Mouse (Mus musculus): ENCODE results near the gene Hs2st1. TPM values are rescaled to one million over a fixed set of nuclear protein-coding genes. Genes with fewer than 3 reads are reported as not detected.
A peak's percentile ranks its signal among the peaks of the same experiment; 100 is the strongest.

Hs2st1 gene
- polyA plus RNA-seq, 1 experiment from 2014 or later, result 12.8 TPM

DNA sequence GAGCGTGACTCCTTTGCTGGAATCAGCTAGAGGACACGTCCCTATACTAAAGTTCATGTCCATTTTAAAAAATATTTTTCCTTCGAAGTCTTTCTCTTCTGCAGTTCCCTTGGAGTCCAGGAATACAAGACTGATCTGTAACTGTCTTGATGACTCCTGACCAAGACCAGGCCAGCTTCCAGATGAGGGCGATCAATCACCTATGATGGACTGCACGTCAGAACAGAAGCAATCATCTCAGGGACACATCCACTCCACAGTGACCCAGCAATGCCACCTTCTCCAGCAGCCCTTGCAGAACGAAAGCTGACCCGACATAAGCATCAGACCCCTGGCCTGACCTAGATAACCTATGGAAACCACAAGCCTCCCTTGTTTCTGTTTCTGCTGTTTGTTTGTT, 54.7 kb downstream of the Hs2st1 start:
- H3K9me3 ChIP-seq, result no peaks in the 10 kb centered on the region
- H3K4me3 ChIP-seq (replicated peaks), result no peak overlapping the region
- ATAC-seq (ENCODE audit: insufficient read depth, low FRiP score, low read depth), result no peak
- H3K27me3 ChIP-seq (replicated peaks), result no peaks in the 10 kb centered on the region
- H3K9ac ChIP-seq, result no peak overlapping the region
- peaks cover 4% of the 10 kb centered on the region; the same call in 1 of the 2 replicates for H3K4me1 ChIP-seq
- H3K4me2 ChIP-seq, result no peak overlapping the region
- WGBS, result 72% methylated on average over 7 of the region's 7 CpGs
- H3K36me3 ChIP-seq, result no peaks in the 10 kb centered on the region
- no peak overlapping the region for H3K27ac ChIP-seq

DNA sequence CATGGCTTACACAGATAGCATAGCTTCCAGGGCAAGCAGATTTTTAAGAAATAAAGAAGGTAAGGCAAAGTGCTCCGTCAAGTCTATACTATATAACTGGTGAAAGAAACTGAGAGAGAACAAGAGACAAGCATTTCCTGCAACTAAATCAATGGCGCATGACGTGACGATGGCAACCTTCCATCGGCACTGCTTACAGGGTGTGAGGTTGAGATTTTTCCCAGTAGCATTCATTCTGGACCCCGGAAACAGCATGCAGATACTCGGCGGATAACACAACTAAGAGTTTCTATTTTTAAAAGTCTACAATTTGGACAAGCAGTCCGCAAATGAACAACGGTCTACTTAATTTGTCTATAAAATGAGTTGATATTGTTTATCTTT, 55.9 kb downstream of the Hs2st1 start:
- H3K4me1 ChIP-seq, result no peaks in the 10 kb centered on the region
- no peak overlapping the region for H3K9ac ChIP-seq
- no peaks in the 10 kb centered on the region for H3K27me3 ChIP-seq (replicated peaks)
- 85% methylated on average over 10 of the region's 10 CpGs for WGBS
- no peaks in the 10 kb centered on the region for H3K9me3 ChIP-seq
- no peak overlapping the region for H3K27ac ChIP-seq
- no peaks in the 10 kb centered on the region for H3K36me3 ChIP-seq
- ATAC-seq (ENCODE audit: insufficient read depth, low FRiP score, low read depth), result no peak
- H3K4me2 ChIP-seq, result no peak overlapping the region
- H3K4me3 ChIP-seq (replicated peaks), result no peak overlapping the region

- Histone ChIP-seq H3K9me3 (no peaks in the 10 kb centered on the region), H3K4me2 (no peak overlapping the region), H3K27me3 (replicated peaks) (no peaks in the 10 kb centered on the region), H3K4me3 (replicated peaks) (no peak overlapping the region), H3K9ac (no peak overlapping the region), H3K4me1 (no peaks in the 10 kb centered on the region), H3K27ac (no peak overlapping the region), H3K36me3 (no peaks in the 10 kb centered on the region)
- ATAC-seq (ENCODE audit: insufficient read depth, low FRiP score, low read depth), result no peak
- WGBS, result 79% methylated on average over 16 of the region's 16 CpGs
Measured at GRCm38 (mm10) chr3:144513169-144514121, 56.5 kb downstream of the Hs2st1 start.

DNA sequence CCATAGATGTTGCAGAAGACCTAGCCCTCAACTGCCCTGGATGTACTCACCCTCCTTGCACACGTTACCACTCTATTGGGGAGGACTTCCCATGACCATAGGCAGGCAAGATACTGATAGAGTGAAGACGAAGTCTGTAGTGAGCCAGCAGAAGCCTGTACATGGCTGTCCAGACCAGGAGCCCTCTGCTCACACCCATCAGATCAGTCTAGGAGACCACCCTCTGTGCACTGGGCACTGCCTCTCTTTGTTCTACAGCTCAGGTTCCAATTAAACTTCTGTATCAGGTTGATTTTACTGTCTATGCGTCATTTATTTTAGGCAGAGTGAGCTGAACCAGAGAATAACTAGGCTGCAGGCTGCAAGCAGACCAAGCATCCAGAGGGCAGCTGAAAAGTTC, 59.3 kb downstream of the Hs2st1 start:
- peaks cover 10% of the 10 kb centered on the region; the same call in 1 of the 2 replicates for H3K4me1 ChIP-seq
- no peaks in the 10 kb centered on the region for H3K36me3 ChIP-seq
- no peak overlapping the region for H3K27ac ChIP-seq
- no peaks in the 10 kb centered on the region for H3K27me3 ChIP-seq (replicated peaks)
- no peak for ATAC-seq (ENCODE audit: insufficient read depth, low FRiP score, low read depth)
- H3K9ac ChIP-seq, result no peak overlapping the region
- H3K9me3 ChIP-seq, result no peaks in the 10 kb centered on the region
- WGBS, result 91% methylated on average over 3 of the region's 3 CpGs
- no peak overlapping the region for H3K4me3 ChIP-seq (replicated peaks)
- no peak overlapping the region for H3K4me2 ChIP-seq

DNA sequence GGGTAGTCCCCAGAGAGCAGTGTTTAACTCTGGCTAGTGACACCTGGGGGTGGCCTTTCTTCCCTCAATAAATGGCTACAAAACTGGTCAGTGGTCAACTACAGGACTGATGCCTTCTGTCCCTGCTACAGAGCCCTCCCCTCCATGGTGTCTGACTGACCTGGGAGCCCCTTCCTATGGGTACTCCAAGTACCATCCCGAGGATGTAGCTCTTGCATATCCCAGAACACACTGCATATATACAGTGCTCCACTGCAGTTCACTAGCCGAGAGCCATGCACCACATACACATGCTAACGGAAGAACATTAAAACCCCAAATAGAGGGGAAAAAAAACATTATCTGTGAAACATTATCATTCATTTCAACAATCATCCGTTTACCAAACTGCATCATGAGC, 61.6 kb downstream of the Hs2st1 start:
- Histone ChIP-seq H3K4me2 (no peak overlapping the region), H3K4me3 (replicated peaks) (no peak overlapping the region), H3K4me1 (peaks cover 10% of the 10 kb centered on the region; the same call in 1 of the 2 replicates), H3K27me3 (replicated peaks) (no peaks in the 10 kb centered on the region), H3K27ac (no peak overlapping the region), H3K9me3 (no peaks in the 10 kb centered on the region), H3K36me3 (no peaks in the 10 kb centered on the region), H3K9ac (no peak overlapping the region)
- WGBS, result 89% methylated on average over 4 of the region's 4 CpGs
- no peak for ATAC-seq (ENCODE audit: insufficient read depth, low FRiP score, low read depth)

DNA sequence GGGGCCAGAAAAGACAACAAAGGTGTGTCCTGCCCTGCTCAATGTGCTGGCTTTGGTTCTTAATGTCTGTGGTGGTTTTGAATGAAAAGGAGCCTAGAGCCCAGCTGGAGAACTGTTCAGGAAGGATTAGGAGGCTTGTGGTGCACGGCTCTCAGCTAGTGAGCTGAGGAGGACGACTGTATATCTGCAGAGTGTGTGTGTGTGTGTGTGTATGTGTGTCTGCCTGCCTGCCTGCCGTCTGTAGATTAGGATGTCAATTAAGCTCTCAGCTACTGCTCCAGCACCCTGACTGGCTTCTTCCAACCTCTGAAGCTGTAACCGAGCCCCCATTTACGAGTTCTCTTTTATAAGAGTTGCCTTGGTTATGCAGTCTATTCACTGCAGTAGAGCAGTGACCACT, 62.1 kb downstream of the Hs2st1 start:
- Histone ChIP-seq H3K36me3 (no peaks in the 10 kb centered on the region), H3K4me3 (replicated peaks) (no peak overlapping the region), H3K4me1 (peaks cover 10% of the 10 kb centered on the region; the same call in 1 of the 2 replicates), H3K27ac (no peak overlapping the region), H3K27me3 (replicated peaks) (no peaks in the 10 kb centered on the region), H3K9me3 (no peaks in the 10 kb centered on the region), H3K9ac (no peak overlapping the region), H3K4me2 (no peak overlapping the region)
- WGBS, result 60% methylated on average over 5 of the region's 5 CpGs
- ATAC-seq (ENCODE audit: insufficient read depth, low FRiP score, low read depth), result no peak

GRCm38 (mm10) chr3:144506213-144506612, 63.8 kb downstream of the Hs2st1 start:
- H3K4me1 ChIP-seq, result peaks cover 10% of the 10 kb centered on the region; the same call in 1 of the 2 replicates
- H3K4me3 ChIP-seq (replicated peaks), result no peak overlapping the region
- H3K27ac ChIP-seq, result no peak overlapping the region
- no peak overlapping the region for H3K9ac ChIP-seq
- no peaks in the 10 kb centered on the region for H3K9me3 ChIP-seq
- H3K4me2 ChIP-seq, result no peak overlapping the region
- ATAC-seq (ENCODE audit: insufficient read depth, low FRiP score, low read depth), result peak; percentile 72; the same call in 1 of the 2 replicates
- no peaks in the 10 kb centered on the region for H3K36me3 ChIP-seq
- 12% methylated on average over 3 of the region's 3 CpGs for WGBS
- no peaks in the 10 kb centered on the region for H3K27me3 ChIP-seq (replicated peaks)

DNA sequence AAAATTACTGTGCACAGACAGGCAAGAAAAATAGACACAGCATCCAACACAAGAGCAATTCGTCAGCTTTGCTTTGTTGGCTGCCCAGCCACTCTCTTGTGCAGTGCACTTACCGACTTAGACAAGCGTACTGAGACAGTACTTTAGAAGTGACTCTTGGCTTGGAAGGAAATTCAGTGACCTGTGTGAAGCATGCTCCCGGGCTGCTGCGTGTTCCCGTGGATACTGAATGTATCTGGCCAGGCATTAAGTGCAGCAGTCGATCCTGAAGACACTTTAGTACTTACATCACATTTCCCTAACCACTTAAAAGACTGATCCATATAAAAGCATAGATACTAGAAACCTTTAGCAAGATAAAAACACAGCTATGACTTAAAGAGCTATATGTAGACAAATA, 68.1 kb downstream of the Hs2st1 start:
- no peaks in the 10 kb centered on the region for H3K36me3 ChIP-seq
- no peak overlapping the region for H3K9ac ChIP-seq
- H3K4me3 ChIP-seq (replicated peaks), result no peak overlapping the region
- H3K4me1 ChIP-seq, result peaks cover 10% of the 10 kb centered on the region; the same call in 1 of the 2 replicates
- no peak overlapping the region for H3K4me2 ChIP-seq
- no peak overlapping the region for H3K27ac ChIP-seq
- no peaks in the 10 kb centered on the region for H3K27me3 ChIP-seq (replicated peaks)
- 62% methylated on average over 7 of the region's 7 CpGs for WGBS
- no peaks in the 10 kb centered on the region for H3K9me3 ChIP-seq
- ATAC-seq (ENCODE audit: insufficient read depth, low FRiP score, low read depth), result no peak

DNA sequence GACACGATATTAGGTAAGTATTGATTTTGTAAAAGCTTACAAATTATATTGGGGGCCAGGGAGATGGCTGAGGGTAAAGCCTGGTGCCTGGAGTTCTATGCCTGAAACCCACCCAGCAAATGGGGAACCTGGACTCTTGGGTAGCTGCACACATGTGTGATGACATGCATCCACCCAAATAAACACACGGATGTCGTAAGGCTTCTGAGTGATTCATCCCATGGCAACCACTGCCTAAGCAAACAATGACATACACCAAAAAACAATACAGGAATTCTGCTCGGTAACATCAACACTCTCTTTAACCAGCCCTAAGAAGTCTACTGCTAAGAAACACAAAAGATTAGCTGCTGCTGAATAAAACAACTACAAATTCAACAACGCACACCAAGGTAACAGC, 73.2 kb downstream of the Hs2st1 start:
- Histone ChIP-seq H3K36me3 (no peaks in the 10 kb centered on the region), H3K27me3 (replicated peaks) (no peaks in the 10 kb centered on the region), H3K4me3 (replicated peaks) (no peak overlapping the region), H3K27ac (no peak overlapping the region), H3K4me2 (no peak overlapping the region), H3K9ac (no peak overlapping the region), H3K9me3 (no peaks in the 10 kb centered on the region), H3K4me1 (no peaks in the 10 kb centered on the region)
- no peak for ATAC-seq (ENCODE audit: insufficient read depth, low FRiP score, low read depth)
- WGBS, result 71% methylated on average over 5 of the region's 5 CpGs

- 75% methylated on average over 5 of the region's 5 CpGs for WGBS
Measured at GRCm38 (mm10) chr3:144494838-144495237, 75.1 kb downstream of the Hs2st1 start.

GRCm38 (mm10) chr3:144488787-144489186, 81.2 kb downstream of the Hs2st1 start:
- H3K4me3 ChIP-seq (replicated peaks), result no peak overlapping the region
- H3K4me2 ChIP-seq, result no peak overlapping the region
- no peaks in the 10 kb centered on the region for H3K4me1 ChIP-seq
- H3K9me3 ChIP-seq, result no peaks in the 10 kb centered on the region
- 38% methylated on average over 2 of the region's 2 CpGs for WGBS
- no peaks in the 10 kb centered on the region for H3K27me3 ChIP-seq (replicated peaks)
- no peaks in the 10 kb centered on the region for H3K36me3 ChIP-seq
- ATAC-seq (ENCODE audit: insufficient read depth, low FRiP score, low read depth), result no peak
- no peak overlapping the region for H3K9ac ChIP-seq
- H3K27ac ChIP-seq, result no peak overlapping the region

More at GRCm38 (mm10) chr3:144494838-144495237, 75.1 kb downstream of the Hs2st1 start:
- Histone ChIP-seq H3K4me2 (no peak overlapping the region), H3K9me3 (no peaks in the 10 kb centered on the region), H3K27ac (no peak overlapping the region), H3K4me1 (no peaks in the 10 kb centered on the region), H3K9ac (no peak overlapping the region), H3K4me3 (replicated peaks) (no peak overlapping the region), H3K36me3 (no peaks in the 10 kb centered on the region), H3K27me3 (replicated peaks) (no peaks in the 10 kb centered on the region)
- no peak for ATAC-seq (ENCODE audit: insufficient read depth, low FRiP score, low read depth)

GRCm38 (mm10) chr3:144480595-144480994, 89.4 kb downstream of the Hs2st1 start:
- H3K4me3 ChIP-seq (replicated peaks), result no peak overlapping the region
- no peak overlapping the region for H3K4me2 ChIP-seq
- H3K9ac ChIP-seq, result no peak overlapping the region
- no peaks in the 10 kb centered on the region for H3K27me3 ChIP-seq (replicated peaks)
- no peaks in the 10 kb centered on the region for H3K36me3 ChIP-seq
- no peaks in the 10 kb centered on the region for H3K9me3 ChIP-seq
- no peaks in the 10 kb centered on the region; the same call in 1 of the 2 replicates for H3K4me1 ChIP-seq
- H3K27ac ChIP-seq, result no peak overlapping the region
- ATAC-seq (ENCODE audit: insufficient read depth, low FRiP score, low read depth), result no peak
- WGBS, result 80% methylated on average over 5 of the region's 5 CpGs

Measured in stomach, embryonic 15.5 days (tissue).